Mouse (Mus musculus): Measurements from ENCODE around the gene Mapk1. TPM values are rescaled to one million over a fixed set of nuclear protein-coding genes. Genes with fewer than 3 reads are reported as not detected.

Gene Mapk1
- polyA plus RNA-seq (2012; fragmentation: generic; extraction: Trizol) = 66.7 TPM

GRCm38 (mm10) chr16:16983131-16983533 is at the start of gene Mapk1:
TSS of gene Mapk1 (plus strand) at chr16:16983382.
- H3ac ChIP-seq (ENCODE audit: control insufficient read depth, insufficient read length) = peak within 1 kb of the TSS; percentile 68
- H3K36me3 ChIP-seq (ENCODE audit: control insufficient read depth, insufficient read depth) = no peaks in the 10 kb centered on the region
- H3K4me2 ChIP-seq (ENCODE audit: low read depth) = peak within 1 kb of the TSS; percentile 89
- H3K27me3 ChIP-seq (ENCODE audit: control insufficient read depth, insufficient read depth, insufficient read length) = no peaks in the 10 kb centered on the region
- H3K4me3 ChIP-seq = peak within 1 kb of the TSS; percentile 88
- TF ChIP-seq MAX (IDR thresholded peaks at IDR 0.05; ENCODE audit: low read depth) = no peak
- TF ChIP-seq MYOD1 (IDR thresholded peaks at IDR 0.05; ENCODE audit: control insufficient read depth in 1 of 3, insufficient read length in 2 of 3, low read depth in 2 of 3) = peak in 1 of 3 experiments; percentile 18
- TF ChIP-seq TCF3 (IDR thresholded peaks at IDR 0.05; ENCODE audit: insufficient read length, low read depth) = no peak
- peak in 1 of 3 experiments; percentile 57 for TF ChIP-seq MYOG (IDR thresholded peaks at IDR 0.05; ENCODE audit: control insufficient read depth in 1 of 3, insufficient read depth in 1 of 3, insufficient read length in 2 of 3, low read depth in 2 of 3)
- peak; percentile 97 for TF ChIP-seq POLR2AphosphoS2 (IDR thresholded peaks at IDR 0.05; ENCODE audit: insufficient read length, low read depth)
- TF ChIP-seq CEBPB (IDR thresholded peaks at IDR 0.05; ENCODE audit: insufficient read depth, poor library complexity, severe bottlenecking) = no peak
- no peak for TF ChIP-seq REST (IDR thresholded peaks at IDR 0.05; ENCODE audit: insufficient read depth, insufficient read length)
- no peak for TF ChIP-seq USF1 (IDR thresholded peaks at IDR 0.05; ENCODE audit: low read depth)
- TF ChIP-seq E2F4 (IDR thresholded peaks at IDR 0.05; ENCODE audit: insufficient read depth) = no peak
- TF ChIP-seq POLR2A (IDR thresholded peaks at IDR 0.05; ENCODE audit: insufficient read length, low read depth) = peak; percentile 98
- TF ChIP-seq TCF12 (IDR thresholded peaks at IDR 0.05; ENCODE audit: insufficient read depth, poor library complexity, severe bottlenecking) = no peak
- TF ChIP-seq SRF (IDR thresholded peaks at IDR 0.05; ENCODE audit: control insufficient read depth, insufficient read length, low read depth) = no peak
- peaks cover 46% of the 10 kb centered on the region for H3K79me2 ChIP-seq (ENCODE audit: control insufficient read depth, insufficient read depth)

DNA sequence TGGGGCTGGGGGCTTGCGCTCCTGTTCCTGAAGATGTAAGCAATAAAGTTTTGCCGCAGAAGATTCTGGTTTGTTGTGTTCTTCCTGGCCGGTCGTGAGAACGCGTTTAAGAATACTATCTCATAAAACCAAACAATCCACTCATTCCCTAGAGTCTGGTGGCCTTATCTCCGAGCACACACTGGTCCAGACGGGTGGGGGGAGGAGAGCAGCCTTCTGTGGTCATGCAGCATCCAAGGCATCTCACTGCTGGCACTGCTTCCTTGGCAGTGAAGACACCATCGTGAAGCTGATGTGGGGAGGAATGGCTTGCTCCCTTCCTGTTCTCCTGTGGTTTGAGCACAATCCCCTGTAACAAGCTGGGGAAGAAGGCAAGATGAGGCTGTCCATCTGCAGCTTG is 43.6 kb upstream of the Mapk1 start:
- TF ChIP-seq TCF12 (IDR thresholded peaks at IDR 0.05; ENCODE audit: insufficient read depth, poor library complexity, severe bottlenecking) (no peak), E2F4 (IDR thresholded peaks at IDR 0.05; ENCODE audit: insufficient read depth) (no peak), TCF3 (IDR thresholded peaks at IDR 0.05; ENCODE audit: insufficient read length, low read depth) (no peak), REST (IDR thresholded peaks at IDR 0.05; ENCODE audit: insufficient read depth, insufficient read length) (no peak), SRF (IDR thresholded peaks at IDR 0.05; ENCODE audit: control insufficient read depth, insufficient read length, low read depth) (no peak), USF1 (IDR thresholded peaks at IDR 0.05; ENCODE audit: low read depth) (no peak), POLR2AphosphoS2 (IDR thresholded peaks at IDR 0.05; ENCODE audit: insufficient read length, low read depth) (no peak), MYOG (IDR thresholded peaks at IDR 0.05; ENCODE audit: control insufficient read depth in 1 of 3, insufficient read depth in 1 of 3, insufficient read length in 2 of 3, low read depth in 2 of 3) (no peak), MAX (IDR thresholded peaks at IDR 0.05; ENCODE audit: low read depth) (no peak), MYOD1 (IDR thresholded peaks at IDR 0.05; ENCODE audit: control insufficient read depth in 1 of 3, insufficient read length in 2 of 3, low read depth in 2 of 3) (no peak), POLR2A (IDR thresholded peaks at IDR 0.05; ENCODE audit: insufficient read length, low read depth) (no peak), CEBPB (IDR thresholded peaks at IDR 0.05; ENCODE audit: insufficient read depth, poor library complexity, severe bottlenecking) (no peak)
- H3ac ChIP-seq (ENCODE audit: control insufficient read depth, insufficient read length) = no peak overlapping the region
- no peak overlapping the region for H3K4me3 ChIP-seq
- H3K27me3 ChIP-seq (ENCODE audit: control insufficient read depth, insufficient read depth, insufficient read length) = no peaks in the 10 kb centered on the region
- H3K36me3 ChIP-seq (ENCODE audit: control insufficient read depth, insufficient read depth) = no peaks in the 10 kb centered on the region
- H3K79me2 ChIP-seq (ENCODE audit: control insufficient read depth, insufficient read depth) = no peaks in the 10 kb centered on the region
- H3K4me2 ChIP-seq (ENCODE audit: low read depth) = no peak overlapping the region

DNA sequence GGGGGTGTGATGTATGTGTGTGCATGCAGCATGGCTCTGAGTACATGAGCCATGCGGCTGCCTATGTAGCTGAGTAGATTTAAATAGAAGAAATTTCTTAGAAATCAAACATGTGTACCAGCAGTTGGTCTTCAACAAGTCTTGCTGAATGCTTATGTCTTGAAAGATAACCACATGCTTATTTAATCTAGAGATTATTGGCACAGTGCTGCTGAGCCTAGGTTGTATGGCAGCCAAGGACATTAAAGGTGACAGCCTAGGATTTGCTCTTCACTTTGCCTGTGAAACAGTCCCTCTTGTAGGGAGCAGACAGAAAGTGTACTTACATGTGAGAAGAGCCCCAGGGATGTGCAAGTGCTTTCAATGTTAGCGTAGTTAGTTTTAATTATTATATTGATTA is 42.1 kb upstream of the Mapk1 start:
- Histone ChIP-seq H3K4me2 (ENCODE audit: low read depth) (no peak overlapping the region), H3K4me3 (no peak overlapping the region), H3ac (ENCODE audit: control insufficient read depth, insufficient read length) (no peak overlapping the region), H3K36me3 (ENCODE audit: control insufficient read depth, insufficient read depth) (no peaks in the 10 kb centered on the region), H3K27me3 (ENCODE audit: control insufficient read depth, insufficient read depth, insufficient read length) (no peaks in the 10 kb centered on the region), H3K79me2 (ENCODE audit: control insufficient read depth, insufficient read depth) (no peaks in the 10 kb centered on the region)
- TF ChIP-seq TCF12 (IDR thresholded peaks at IDR 0.05; ENCODE audit: insufficient read depth, poor library complexity, severe bottlenecking) (no peak), MYOG (IDR thresholded peaks at IDR 0.05; ENCODE audit: control insufficient read depth in 1 of 3, insufficient read depth in 1 of 3, insufficient read length in 2 of 3, low read depth in 2 of 3) (no peak), POLR2AphosphoS2 (IDR thresholded peaks at IDR 0.05; ENCODE audit: insufficient read length, low read depth) (no peak), MAX (IDR thresholded peaks at IDR 0.05; ENCODE audit: low read depth) (no peak), REST (IDR thresholded peaks at IDR 0.05; ENCODE audit: insufficient read depth, insufficient read length) (no peak), E2F4 (IDR thresholded peaks at IDR 0.05; ENCODE audit: insufficient read depth) (no peak), POLR2A (IDR thresholded peaks at IDR 0.05; ENCODE audit: insufficient read length, low read depth) (no peak), TCF3 (IDR thresholded peaks at IDR 0.05; ENCODE audit: insufficient read length, low read depth) (no peak), MYOD1 (IDR thresholded peaks at IDR 0.05; ENCODE audit: control insufficient read depth in 1 of 3, insufficient read length in 2 of 3, low read depth in 2 of 3) (no peak), USF1 (IDR thresholded peaks at IDR 0.05; ENCODE audit: low read depth) (no peak), CEBPB (IDR thresholded peaks at IDR 0.05; ENCODE audit: insufficient read depth, poor library complexity, severe bottlenecking) (no peak), SRF (IDR thresholded peaks at IDR 0.05; ENCODE audit: control insufficient read depth, insufficient read length, low read depth) (no peak)

DNA sequence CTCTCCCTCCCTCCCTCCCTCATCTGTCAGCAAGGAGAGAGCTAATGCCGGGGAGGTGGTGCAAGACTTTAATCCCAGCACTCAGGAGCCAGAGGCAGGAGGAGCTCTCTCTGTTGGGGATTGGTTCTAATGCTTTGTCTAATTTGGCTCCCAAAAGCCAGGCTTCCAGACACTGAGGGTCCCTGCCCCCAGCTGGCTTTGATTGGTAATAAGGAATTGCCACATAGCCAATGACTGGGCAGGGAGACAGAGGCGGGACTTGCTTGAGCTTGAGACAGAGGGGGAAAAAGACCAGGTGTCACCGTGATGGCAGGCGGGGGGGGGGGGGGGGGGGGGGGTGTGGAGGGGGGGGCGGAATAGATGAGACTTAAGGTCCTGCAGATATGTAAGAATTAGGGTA is 24.6 kb upstream of the Mapk1 start:
- Histone ChIP-seq H3K4me3 (no peak overlapping the region), H3K27me3 (ENCODE audit: control insufficient read depth, insufficient read depth, insufficient read length) (no peaks in the 10 kb centered on the region), H3K36me3 (ENCODE audit: control insufficient read depth, insufficient read depth) (no peaks in the 10 kb centered on the region), H3ac (ENCODE audit: control insufficient read depth, insufficient read length) (no peak overlapping the region), H3K4me2 (ENCODE audit: low read depth) (no peak overlapping the region), H3K79me2 (ENCODE audit: control insufficient read depth, insufficient read depth) (no peaks in the 10 kb centered on the region)
- TF ChIP-seq E2F4 (IDR thresholded peaks at IDR 0.05; ENCODE audit: insufficient read depth) (no peak), CEBPB (IDR thresholded peaks at IDR 0.05; ENCODE audit: insufficient read depth, poor library complexity, severe bottlenecking) (no peak), SRF (IDR thresholded peaks at IDR 0.05; ENCODE audit: control insufficient read depth, insufficient read length, low read depth) (no peak), TCF12 (IDR thresholded peaks at IDR 0.05; ENCODE audit: insufficient read depth, poor library complexity, severe bottlenecking) (no peak), MAX (IDR thresholded peaks at IDR 0.05; ENCODE audit: low read depth) (no peak), MYOD1 (IDR thresholded peaks at IDR 0.05; ENCODE audit: control insufficient read depth in 1 of 3, insufficient read length in 2 of 3, low read depth in 2 of 3) (no peak)

Measured in myocyte (in vitro differentiated cells).